Mouse (Mus musculus) midbrain, postnatal 0 days (tissue): ENCODE data around the gene 1110002E22Rik. TPM values are rescaled to one million over a fixed set of nuclear protein-coding genes. Genes with fewer than 3 reads are reported as not detected.

Source experiments
- ATAC-seq: fragments of 200-750 bp; cut with Nextera tagmentation; 2 replicates; pipeline ENCODE4 v1.8.0; 2017; ENCODE audit warnings: moderate number of reproducible peaks, mild to moderate bottlenecking, moderate TSS enrichment, moderate library complexity; ENCODE audit not compliant: low FRiP score
- DNase-seq: peaks from one replicate; pipeline ENCODE4 v3.0.0-alpha.2; 2015; ENCODE audit warnings: low spot score
- H3K27ac ChIP-seq: fragments of 300-500 bp; sonication (generic); 2 replicates; pipeline ENCODE4 v1.5.1; 2014; ENCODE audit warnings: low read depth, mild to moderate bottlenecking, low read length, mixed read lengths
- H3K27me3 ChIP-seq: fragments of 300-500 bp; sonication (generic); 2 replicates; pipeline ENCODE4 v1.6.1; 2014; ENCODE audit warnings: low read length, control low read depth, mixed read lengths; ENCODE audit not compliant: insufficient read depth
- H3K36me3 ChIP-seq: fragments of 300-500 bp; sonication (generic); 2 replicates; pipeline ENCODE4 v1.6.1; 2014; ENCODE audit warnings: low read length, control low read depth, mixed read lengths; ENCODE audit not compliant: insufficient read depth
- H3K4me1 ChIP-seq: fragments of 300-500 bp; sonication (generic); 2 replicates; pipeline ENCODE4 v1.6.1; 2014; ENCODE audit warnings: mild to moderate bottlenecking, control low read depth, antibody characterized with exemption, low read length, mixed read lengths; ENCODE audit not compliant: insufficient read depth
- H3K4me2 ChIP-seq: fragments of 300-500 bp; sonication (generic); 2 replicates; pipeline ENCODE4 v1.6.1; 2014; ENCODE audit warnings: low read depth, mild to moderate bottlenecking, low read length, mixed read lengths; ENCODE audit not compliant: poor library complexity, severe bottlenecking
- H3K4me3 ChIP-seq: fragments of 300-500 bp; sonication (generic); 2 replicates; pipeline ENCODE4 v1.5.1; 2014; ENCODE audit warnings: low read depth, mild to moderate bottlenecking, low read length, moderate library complexity
- H3K9ac ChIP-seq: fragments of 300-500 bp; sonication (generic); replicated peaks from 2 replicates; pipeline ENCODE4 v1.6.1; 2014; ENCODE audit warnings: mild to moderate bottlenecking, low read length, moderate library complexity, mixed read lengths; ENCODE audit not compliant: poor library complexity, severe bottlenecking
- H3K9me3 ChIP-seq: fragments of 300-500 bp; sonication (generic); 2 replicates; pipeline ENCODE4 v1.6.1; 2016; ENCODE audit warnings: low read length, control low read depth
- CTCF ChIP-seq: IDR thresholded peaks from 2 replicates; pipeline ENCODE4 v1.5.1; 2016; ENCODE audit warnings: antibody characterized with exemption, mild to moderate bottlenecking
- WGBS: fragments of 180-500 bp; shearing (Covaris S2); extraction: QIAGEN DNeasy Blood & Tissue Kit; methylation state at CpG from one replicate; pipeline ENCODE4 v1.1.7; 2014; 5-methylcytosine and 5-hydroxymethylcytosine counted together
- polyA plus RNA-seq: library from polyadenylated mRNA; unstranded; fragments of >200 nt; fragmentation: Nextera tagmentation; extraction: Ambion mirVana; gene quantifications from 2 replicates; pipeline ENCODE4 v1.2.1, GENCODE M21; 2015
- total RNA-seq: library from RNA; depleted of rRNA; stranded (reverse); fragments of >200 nt; gene quantifications from 2 replicates; pipeline ENCODE4 v1.2.3, GENCODE M21; 2014

The 1110002E22Rik gene
- total and polyA plus RNA-seq, 2 experiments from 2014 or later = 0.05 to 0.11 TPM

GRCm38 (mm10) chr3:138105056-138105455, 40.2 kb downstream of the 1110002E22Rik start:
- peaks cover 3% of the 10 kb centered on the region; the same call in 1 of the 2 replicates for H3K36me3 ChIP-seq
- no peak for DNase-seq
- H3K27me3 ChIP-seq = no peaks in the 10 kb centered on the region
- no peak overlapping the region for H3K4me2 ChIP-seq
- 64% methylated on average over 5 of the region's 5 CpGs for WGBS
- TF ChIP-seq CTCF = no peak
- no peaks in the 10 kb centered on the region for H3K4me1 ChIP-seq
- H3K27ac ChIP-seq = no peak overlapping the region
- H3K4me3 ChIP-seq = no peak overlapping the region
- no peak overlapping the region for H3K9ac ChIP-seq
- no peak for ATAC-seq
- no peaks in the 10 kb centered on the region for H3K9me3 ChIP-seq

GRCm38 (mm10) chr3:138106887-138107286, 42.0 kb downstream of the 1110002E22Rik start:
- Histone ChIP-seq H3K9ac (no peak overlapping the region), H3K4me3 (no peak overlapping the region), H3K9me3 (no peaks in the 10 kb centered on the region), H3K4me1 (no peaks in the 10 kb centered on the region), H3K27me3 (no peaks in the 10 kb centered on the region), H3K4me2 (no peak overlapping the region), H3K36me3 (peaks cover 3% of the 10 kb centered on the region; the same call in 1 of the 2 replicates), H3K27ac (no peak overlapping the region)
- ATAC-seq = no peak
- DNase-seq = no peak
- TF ChIP-seq CTCF = no peak
- WGBS = 96% methylated on average over 10 of the region's 10 CpGs

GRCm38 (mm10) chr3:138110910-138111782, 46.3 kb downstream of the 1110002E22Rik start:
- Histone ChIP-seq H3K4me1 (no peaks in the 10 kb centered on the region), H3K4me3 (no peak overlapping the region), H3K27ac (no peak overlapping the region), H3K4me2 (no peak overlapping the region), H3K27me3 (no peaks in the 10 kb centered on the region), H3K36me3 (peaks cover 3% of the 10 kb centered on the region; the same call in 1 of the 2 replicates), H3K9me3 (no peaks in the 10 kb centered on the region), H3K9ac (no peak overlapping the region)
- ATAC-seq (0 out of 2 replicates have a peak, but pooled peaks have one; percentile 27), DNase-seq (no peak)
- WGBS = 92% methylated on average over 19 of the region's 19 CpGs
- TF ChIP-seq CTCF = no peak

DNA sequence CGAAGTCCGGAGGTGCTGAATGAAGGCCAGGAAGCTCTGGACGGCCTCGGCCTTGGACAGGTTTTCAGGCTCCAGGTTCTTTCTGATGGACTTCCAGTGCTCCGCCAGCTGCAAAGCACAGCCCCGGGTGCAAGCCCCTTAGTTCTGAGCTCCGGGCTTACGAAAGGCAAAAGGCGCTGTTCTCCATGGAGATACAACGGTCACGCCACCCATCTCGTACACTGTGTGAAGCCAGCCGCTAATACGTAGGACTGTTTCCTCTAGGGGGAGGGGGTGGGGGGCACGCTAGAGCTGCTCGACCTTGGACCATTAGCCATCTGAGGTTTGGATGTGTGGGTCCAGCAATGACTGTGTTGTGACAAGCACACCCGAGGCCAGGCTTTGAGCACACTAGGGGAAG, 49.3 kb downstream of the 1110002E22Rik start:
- Histone ChIP-seq H3K4me2 (no peak overlapping the region), H3K36me3 (no peaks in the 10 kb centered on the region), H3K4me3 (no peak overlapping the region), H3K9me3 (no peaks in the 10 kb centered on the region), H3K9ac (no peak overlapping the region), H3K27me3 (no peaks in the 10 kb centered on the region), H3K27ac (no peak overlapping the region), H3K4me1 (no peaks in the 10 kb centered on the region)
- ATAC-seq (no peak), DNase-seq (no peak)
- no peak for TF ChIP-seq CTCF
- WGBS = 85% methylated on average over 17 of the region's 17 CpGs

DNA sequence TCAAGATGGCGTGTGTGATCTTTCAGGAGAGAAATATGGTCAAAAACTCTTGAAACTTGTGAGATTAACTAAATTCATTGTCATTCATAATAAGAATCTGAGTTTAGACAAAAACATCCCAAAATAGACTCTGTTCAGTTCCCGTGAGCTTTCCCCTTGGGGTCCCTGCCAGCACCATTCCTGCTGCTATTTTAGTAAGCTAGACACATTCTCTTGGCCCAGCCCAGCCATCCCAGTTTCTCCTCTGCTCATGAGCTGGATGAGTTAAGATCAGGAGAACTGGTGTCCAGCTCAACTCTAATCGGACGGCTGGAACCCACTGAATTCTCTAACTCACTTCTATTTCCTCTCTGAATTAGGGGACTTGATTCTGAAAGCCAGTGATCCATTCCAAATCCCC, 52.0 kb downstream of the 1110002E22Rik start:
- H3K27ac ChIP-seq = no peak overlapping the region
- H3K4me1 ChIP-seq = no peaks in the 10 kb centered on the region
- no peaks in the 10 kb centered on the region for H3K36me3 ChIP-seq
- no peak for ATAC-seq
- no peak for TF ChIP-seq CTCF
- H3K9me3 ChIP-seq = no peaks in the 10 kb centered on the region
- 86% methylated on average over 4 of the region's 4 CpGs for WGBS
- H3K27me3 ChIP-seq = no peaks in the 10 kb centered on the region
- no peak for DNase-seq
- H3K9ac ChIP-seq = no peak overlapping the region
- no peak overlapping the region for H3K4me3 ChIP-seq
- H3K4me2 ChIP-seq = no peak overlapping the region

DNA sequence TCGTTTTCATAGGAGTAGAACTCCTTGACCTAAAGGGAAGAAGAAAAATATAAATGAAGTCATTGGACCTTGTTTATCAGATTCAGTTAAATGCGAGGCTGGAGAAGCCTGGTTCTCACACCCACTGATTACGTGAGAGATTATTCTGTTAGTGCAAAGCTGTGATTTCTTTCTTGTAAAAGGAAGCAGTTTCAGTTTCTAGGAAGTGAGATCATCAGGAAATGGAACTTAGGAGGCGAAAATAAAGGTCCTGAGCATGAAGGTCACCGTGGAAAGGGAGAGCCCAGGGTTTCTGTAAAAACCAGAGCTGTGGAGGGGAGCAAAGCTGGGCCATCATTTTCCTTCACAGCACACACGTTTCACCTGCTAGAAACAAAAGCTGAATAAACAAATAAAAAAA, 53.5 kb downstream of the 1110002E22Rik start:
- Histone ChIP-seq H3K4me1 (no peaks in the 10 kb centered on the region), H3K4me3 (no peak overlapping the region), H3K9ac (no peak overlapping the region), H3K4me2 (no peak overlapping the region), H3K36me3 (no peaks in the 10 kb centered on the region), H3K27ac (no peak overlapping the region), H3K27me3 (no peaks in the 10 kb centered on the region), H3K9me3 (no peaks in the 10 kb centered on the region)
- no peak for TF ChIP-seq CTCF
- ATAC-seq (no peak), DNase-seq (no peak)
- 77% methylated on average over 6 of the region's 6 CpGs for WGBS
